Mouse (Mus musculus) erythroblast, embryonic 14.5 days (primary cell): ENCODE data around the gene Hectd4.

Source experiments
- GATA1 ChIP-seq: IDR thresholded peaks from 2 replicates; pipeline ENCODE4 v1.6.1; 2012; ENCODE audit warnings: low read length, inconsistent platforms, mixed read lengths
- TAL1 ChIP-seq: IDR thresholded peaks from 3 replicates; pipeline ENCODE4 v1.6.1; 2012; ENCODE audit warnings: low read length, inconsistent platforms, mixed read lengths

GRCm38 (mm10) chr5:121188265-121188664, 31.8 kb upstream of the Hectd4 start:
- TF ChIP-seq TAL1 (no peak), GATA1 (no peak)
